Mouse (Mus musculus) monocyte, adult 5-6 weeks (primary cell): ENCODE results near the gene Akap11. TPM values are rescaled to one million over a fixed set of nuclear protein-coding genes. Genes with fewer than 3 reads are reported as not detected.

ENCODE experiments used
- ATAC-seq: fragments of 153-309, 156-312 bp; replicated peaks from 2 replicates; pipeline ENCODE4 v1.8.0; 2017; ENCODE audit warnings: mild to moderate bottlenecking; ENCODE audit not compliant: low TSS enrichment, insufficient number of reproducible peaks, severe bottlenecking, poor library complexity, low FRiP score
- total RNA-seq: library from RNA; stranded (forward); fragments of 200-1000, 200-491, 200-594 nt; gene quantifications from 3 replicates; pipeline ENCODE4 v1.2.3, GENCODE M21; 2017

Gene Akap11
- total RNA-seq, 1 experiment from 2014 or later = 23.1 TPM

GRCm38 (mm10) chr14:78464353-78464752, 72.3 kb downstream of the Akap11 start:
- no peak for ATAC-seq

GRCm38 (mm10) chr14:78459121-78459520, 77.5 kb downstream of the Akap11 start:
- ATAC-seq = peak; percentile 27; the same call in 1 of the 2 replicates

- ATAC-seq = no peak
Observed at GRCm38 (mm10) chr14:78458705-78459104, 77.9 kb downstream of the Akap11 start.

GRCm38 (mm10) chr14:78454970-78455369, 81.6 kb downstream of the Akap11 start:
- ATAC-seq = no peak

GRCm38 (mm10) chr14:78448807-78449406, 87.7 kb downstream of the Akap11 start:
- ATAC-seq = no peak

DNA sequence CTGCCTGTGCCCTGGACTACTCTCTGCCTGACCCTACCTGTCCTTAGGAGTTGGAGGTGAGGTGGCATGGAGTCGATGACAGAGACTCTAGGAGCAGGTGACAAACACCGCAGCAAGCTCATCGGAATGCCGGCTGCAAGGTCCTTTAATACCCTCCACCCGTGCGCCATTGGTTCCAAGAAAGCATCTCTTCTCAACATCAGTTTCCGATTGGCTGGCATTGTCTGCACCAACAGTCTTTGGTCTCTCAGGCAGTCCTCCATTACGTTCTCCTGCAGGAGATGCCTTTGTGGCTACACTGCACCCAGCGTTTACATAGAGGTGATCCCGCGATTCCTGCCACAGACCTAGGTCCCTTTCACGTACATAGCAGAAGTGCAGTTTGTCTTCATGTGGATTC, 88.6 kb downstream of the Akap11 start:
- ATAC-seq = no peak

- ATAC-seq = no peak
Observed at GRCm38 (mm10) chr14:78447542-78447941, 89.1 kb downstream of the Akap11 start.

Other genes starting within 250 kb of the Akap11 start
- not detected in 3 replicates for gene Tnfsf11, start 228.8 kb downstream of the Akap11 start, total RNA-seq
- gene Dgkh, start 196.0 kb upstream of the Akap11 start, total RNA-seq = 13.9 to 19.2 TPM (median 17.9 TPM) in 3 replicates